Mouse (Mus musculus) c-Kit-positive CD71-positive TER-119-negative erythroid progenitor cells, embryonic 14.5 days (primary cell): ENCODE data around the gene Acmsd.
"Not testable (repeated sequence)": the region's sequence is repeated elsewhere in the genome, so short reads cannot be mapped to it uniquely, and the experiment has no call there.

Source experiments
- DNase-seq: peaks from one replicate; pipeline ENCODE4 v3.0.0-alpha.2; 2013; ENCODE audit warnings: low read depth

Acmsd gene

GRCm38 (mm10) chr1:127729096-127729495, at the start of gene Acmsd:
TSS of gene Acmsd (plus strand) at chr1:127729413.
- DNase-seq: no peak

- DNase-seq: peak; percentile 30
These were observed 49.6 kb upstream of the Acmsd start, which contains the start of gene Tmem163 for GRCm38 (mm10) chr1:127679498-127680133. TSS of gene Tmem163 (minus strand) at chr1:127679548.

- no peak for DNase-seq
These were observed 32.7 kb upstream of the Acmsd start for GRCm38 (mm10) chr1:127696533-127696932.

- peak; percentile 17 for DNase-seq
These were observed 27.0 kb upstream of the Acmsd start for GRCm38 (mm10) chr1:127702187-127702586.

GRCm38 (mm10) chr1:127706269-127706668, 22.9 kb upstream of the Acmsd start:
- no peak for DNase-seq

- DNase-seq: no peak
These were observed 12.8 kb upstream of the Acmsd start for GRCm38 (mm10) chr1:127716441-127716840.

- DNase-seq: no peak
These were observed 10.9 kb upstream of the Acmsd start for GRCm38 (mm10) chr1:127718290-127718689.

GRCm38 (mm10) chr1:127723596-127723995, 5.6 kb upstream of the Acmsd start:
- no peak for DNase-seq

GRCm38 (mm10) chr1:127731086-127731485, 1.9 kb downstream of the Acmsd start:
- no peak for DNase-seq

GRCm38 (mm10) chr1:127732435-127732834, 3.2 kb downstream of the Acmsd start:
- no peak for DNase-seq

- DNase-seq: no peak
These were observed 3.6 kb downstream of the Acmsd start for GRCm38 (mm10) chr1:127732841-127733240.

- DNase-seq: no peak
These were observed 6.1 kb downstream of the Acmsd start for GRCm38 (mm10) chr1:127735356-127735755.

- no peak for DNase-seq
These were observed 21.3 kb downstream of the Acmsd start for GRCm38 (mm10) chr1:127750401-127751102.

- no peak for DNase-seq
These were observed 26.6 kb downstream of the Acmsd start for GRCm38 (mm10) chr1:127755806-127756205.

- peak; percentile 81 for DNase-seq
These were observed 27.3 kb downstream of the Acmsd start for GRCm38 (mm10) chr1:127756331-127757163.

GRCm38 (mm10) chr1:127757164-127757545, 27.9 kb downstream of the Acmsd start:
- not testable (repeated sequence) for DNase-seq

- peak; percentile 46 for DNase-seq
These were observed 36.3 kb downstream of the Acmsd start for GRCm38 (mm10) chr1:127765468-127765867.

GRCm38 (mm10) chr1:127766741-127767140, 37.5 kb downstream of the Acmsd start:
- no peak for DNase-seq

GRCm38 (mm10) chr1:127773198-127773802, 44.1 kb downstream of the Acmsd start:
- DNase-seq: no peak

GRCm38 (mm10) chr1:127773803-127774500, 44.7 kb downstream of the Acmsd start, which contains the start of gene Ccnt2:
TSS of gene Ccnt2 (plus strand) at chr1:127774164.
- DNase-seq: peak; percentile 99

- DNase-seq: no peak
These were observed 45.3 kb downstream of the Acmsd start for GRCm38 (mm10) chr1:127774501-127774880.
